In the genomic region with DNA sequence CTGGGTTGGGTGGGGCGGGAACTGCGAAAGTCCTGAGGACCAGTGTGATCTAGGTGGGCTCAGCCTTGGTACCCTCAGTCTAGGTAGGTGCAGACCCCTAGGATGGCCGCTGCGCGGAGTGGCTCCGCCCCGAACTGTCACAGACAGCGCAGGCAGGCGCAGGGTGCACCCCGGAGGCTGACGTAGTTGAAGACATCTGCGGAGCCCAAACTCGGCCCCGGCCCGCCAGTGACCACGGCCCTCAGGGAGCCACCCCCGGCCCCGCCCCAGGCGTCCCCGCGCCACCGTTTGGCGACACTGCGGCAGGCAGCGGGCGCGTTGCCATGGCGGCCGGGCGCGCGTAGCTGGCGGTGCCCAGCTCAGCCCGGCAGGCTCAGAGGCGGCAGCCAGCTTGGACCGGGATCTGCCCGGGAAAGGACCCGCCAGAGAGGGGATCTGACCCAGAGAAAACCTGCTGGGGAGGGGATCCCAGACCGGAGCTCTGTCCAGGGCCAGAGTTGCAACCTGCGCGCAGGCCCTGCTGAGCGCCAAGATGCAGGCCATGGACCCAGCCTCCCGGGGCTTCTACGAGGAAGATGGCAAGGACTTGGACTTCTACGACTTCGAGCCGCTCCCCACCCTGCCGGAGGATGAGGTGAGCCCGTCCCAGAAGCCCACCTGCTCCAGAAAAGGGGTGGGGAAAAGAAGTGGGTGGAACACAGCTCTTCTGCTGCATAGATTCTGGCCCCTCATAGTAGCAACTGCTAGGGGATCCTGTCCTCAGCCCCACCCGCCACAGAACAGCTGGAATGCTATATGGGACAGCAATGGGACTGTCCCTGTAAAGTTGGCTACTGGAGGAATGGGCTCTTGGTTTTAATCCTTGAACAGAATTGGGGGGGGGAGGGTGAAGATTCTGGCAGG, we compare ENCODE assay signal across 8 mouse cellular contexts. TPM values are rescaled to one million over a fixed set of nuclear protein-coding genes. Genes with fewer than 3 reads are reported as not detected.
DNase-seq lines count a peak whose midpoint lies in the region; ATAC-seq and TF ChIP-seq lines count a peak whose summit lies in the region.

A gene (plus strand): TSS at position 42 of the 903 bp plus-strand sequence.

- TF ChIP-seq CTCF in cortical plate, adult 2 months (IDR thresholded peaks at IDR 0.05; ENCODE audit: extremely low read depth, insufficient read depth, low read length), result no peak

- H3K36me3 ChIP-seq in heart, embryonic 13.5 days, result no peaks in the 10 kb centered on the region
- no peaks in the 10 kb centered on the region for H3K36me3 ChIP-seq in midbrain, embryonic 10.5 days

- H3K4me1 ChIP-seq in cortical plate, adult 2 months (ENCODE audit: control insufficient read depth, insufficient read depth, low read length), result peaks cover 8% of the 10 kb centered on the region; the same call in 1 of the 2 replicates
- peaks cover 12% of the 10 kb centered on the region for H3K4me1 ChIP-seq in heart, embryonic 13.5 days
- peaks cover 13% of the 10 kb centered on the region for H3K4me1 ChIP-seq in midbrain, embryonic 10.5 days

- no peak for ATAC-seq in heart, embryonic 13.5 days (ENCODE audit: extremely low read depth, insufficient number of reproducible peaks, low FRiP score, low TSS enrichment)
- ATAC-seq in megakaryocyte-erythroid progenitor cell, adult 5-6 weeks (replicated peaks; ENCODE audit: low FRiP score, low TSS enrichment, poor library complexity, severe bottlenecking), result no peak

- H3K27me3 ChIP-seq in heart, embryonic 13.5 days (replicated peaks), result peaks cover 87% of the 10 kb centered on the region
- peaks cover 69% of the 10 kb centered on the region for H3K27me3 ChIP-seq in midbrain, embryonic 10.5 days (ENCODE audit: low read depth, poor library complexity, severe bottlenecking)

- no peaks in the 10 kb centered on the region for H3K9me3 ChIP-seq in heart, embryonic 13.5 days
- no peaks in the 10 kb centered on the region for H3K9me3 ChIP-seq in midbrain, embryonic 10.5 days (replicated peaks)

- peak within 1 kb of the TSS; percentile 62 for H3K9ac ChIP-seq in heart, embryonic 13.5 days

- TF ChIP-seq POLR2A in cortical plate, adult 2 months (IDR thresholded peaks at IDR 0.05; ENCODE audit: extremely low read depth, insufficient read depth, low read length), result peak; percentile 69; the same call in 1 of the 2 replicates

- DNase-seq in ovary, postnatal 36 days (ENCODE audit: low spot score), result peak; percentile 51
- DNase-seq in ovary, postnatal 14 days (ENCODE audit: low spot score), result no peak
- peak; percentile 54 to 68 for DNase-seq in layer of hippocampus, postnatal 14 days (ENCODE audit: low spot score in 2 of 2)
- DNase-seq in midbrain, embryonic 10.5 days (ENCODE audit: low spot score), result peak; percentile 57
- no peak for DNase-seq in ovary, adult 18-20 months (ENCODE audit: low spot score)

- 1% methylated on average over 50 of the region's 50 CpGs for WGBS in heart, embryonic 13.5 days
- 1% methylated on average over 50 of the region's 50 CpGs for WGBS in midbrain, embryonic 10.5 days

- peak within 1 kb of the TSS; percentile 83 for H3K4me2 ChIP-seq in heart, embryonic 13.5 days

- peak within 1 kb of the TSS; percentile 52 for H3K27ac ChIP-seq in cortical plate, adult 2 months (ENCODE audit: insufficient read depth, low read length)
- H3K27ac ChIP-seq in heart, embryonic 13.5 days (replicated peaks), result no peak within 1 kb of the TSS
- peak within 1 kb of the TSS; percentile 14; the same call in 1 of the 2 replicates for H3K27ac ChIP-seq in midbrain, embryonic 10.5 days (replicated peaks)

- H3K4me3 ChIP-seq in cortical plate, adult 2 months (ENCODE audit: insufficient read depth, low read length), result peak within 1 kb of the TSS; percentile 86
- peak within 1 kb of the TSS; percentile 54 for H3K4me3 ChIP-seq in heart, embryonic 13.5 days
- peak within 1 kb of the TSS; percentile 66 for H3K4me3 ChIP-seq in midbrain, embryonic 10.5 days

RNA-seq across cellular contexts. Expression of the gene that starts here (rescaled TPM):
- 54.8 and 56.1 TPM in 2 replicates for polyA plus RNA-seq in cortical plate, adult 2 months (2012; rRNA removed)
- 0.04 and 0.11 TPM in 2 replicates for polyA plus RNA-seq in heart, embryonic 13.5 days (2015; fragmentation: Nextera tagmentation; extraction: Ambion mirVana)
- 10 to 100 TPM; 78.2 to 96.6 TPM for total RNA-seq in layer of hippocampus, postnatal 14 days (2021)
- polyA plus RNA-seq in midbrain, embryonic 10.5 days (2016; fragmentation: Nextera tagmentation; extraction: Ambion mirVana), result 0.31 and 0.35 TPM in 2 replicates
- total RNA-seq in megakaryocyte-erythroid progenitor cell, adult 5-6 weeks (2014; fragmentation: Nextera tagmentation), result not detected in 2 replicates
- not detected in 2 replicates for total RNA-seq in megakaryocyte-erythroid progenitor cell, adult 5-6 weeks (2017)

Comparison
In these comparisons a context has a peak if more than half of its experiments do, and no peak if none do; other contexts are left out.
1. RNA of the gene that starts here (total RNA-seq): 78.2 to 96.6 TPM in layer of hippocampus, postnatal 14 days; not detected in megakaryocyte-erythroid progenitor cell, adult 5-6 weeks; every median in the first group is over 10 times any median in the second.
2. RNA of the gene that starts here (polyA plus RNA-seq): 54.8 to 56.1 TPM in cortical plate, adult 2 months; 0.31 to 0.35 TPM in midbrain, embryonic 10.5 days and 0.04 to 0.11 TPM in heart, embryonic 13.5 days; every median in the first group is over 10 times any median in the second.
3. DNase-seq: peak in ovary, postnatal 36 days (single experiment) and layer of hippocampus, postnatal 14 days (2 of 2); none in ovary, postnatal 14 days (single experiment) and ovary, adult 18-20 months (single experiment).
4. Peak in DNase-seq, H3K4me3 ChIP-seq and H3K27ac ChIP-seq in midbrain, embryonic 10.5 days; RNA of the gene not detected or under 1 TPM.
5. Peak in every context shown above with its lines, with median percentiles within 50 percentile points of each other: H3K4me3 ChIP-seq.